Mouse (Mus musculus): ENCODE results near the gene Rpl26. TPM values are rescaled to one million over a fixed set of nuclear protein-coding genes. Genes with fewer than 3 reads are reported as not detected.

Gene Rpl26
- polyA plus RNA-seq, 1 experiment, result 2,262 TPM

GRCm38 (mm10) chr11:68899815-68900214 lies 1.6 kb upstream of the Rpl26 start:
- Histone ChIP-seq H3K4me1 (ENCODE audit: control insufficient read depth, insufficient read depth, low read length) (peaks cover 10% of the 10 kb centered on the region), H3K4me3 (ENCODE audit: insufficient read depth, low read length) (no peak overlapping the region), H3K27ac (ENCODE audit: insufficient read depth, low read depth, low read length) (no peak overlapping the region)
- TF ChIP-seq POLR2A (IDR thresholded peaks at IDR 0.05; ENCODE audit: borderline replicate concordance, low read depth, low read length) (no peak), CTCF (IDR thresholded peaks at IDR 0.05; ENCODE audit: low read depth, low read length) (no peak)

DNA sequence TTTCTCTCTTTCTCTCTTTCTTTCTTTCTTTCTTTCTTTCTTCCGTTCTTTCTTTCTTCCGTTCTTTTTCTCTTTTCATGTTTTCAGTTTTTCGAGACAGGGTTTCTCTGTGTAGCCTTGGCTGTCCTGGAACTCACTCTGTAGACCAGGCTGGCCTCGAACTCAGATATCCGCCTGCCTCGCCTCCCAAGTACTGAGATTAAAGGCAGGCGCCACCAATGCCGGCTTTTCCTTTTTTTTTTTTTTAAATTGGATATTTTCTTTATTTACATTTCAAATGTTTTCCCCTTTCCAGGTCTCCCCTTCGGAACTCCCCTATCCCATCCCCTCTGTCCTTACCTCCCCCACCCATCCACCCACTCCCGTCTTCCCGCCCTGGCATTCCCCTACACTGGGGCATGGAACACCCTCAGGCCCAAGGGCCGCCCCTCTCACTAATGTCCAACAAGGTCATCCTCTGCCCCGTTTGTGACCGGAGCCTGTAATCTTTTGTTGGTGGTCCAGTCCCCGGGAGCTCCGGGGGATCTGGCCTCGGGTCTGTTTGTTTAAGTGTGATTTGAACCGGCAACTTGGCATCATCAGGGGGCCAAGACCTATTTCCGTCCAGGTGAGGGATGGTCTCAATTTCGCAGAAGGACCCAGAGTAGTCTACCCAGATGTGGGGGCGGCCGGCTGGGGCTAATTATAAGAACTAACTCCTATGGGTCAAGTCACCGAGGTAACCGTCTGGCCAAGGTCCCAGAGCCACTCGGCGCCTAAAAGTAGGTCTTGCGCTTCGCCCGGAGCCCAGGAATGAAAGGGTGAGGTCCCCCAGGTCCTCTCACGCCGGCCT lies 648 bp upstream of the Rpl26 start:
- peak overlapping the region; percentile 37 for H3K4me3 ChIP-seq (ENCODE audit: insufficient read depth, low read length)
- H3K27ac ChIP-seq (ENCODE audit: insufficient read depth, low read depth, low read length), result no peak overlapping the region
- peaks cover 10% of the 10 kb centered on the region for H3K4me1 ChIP-seq (ENCODE audit: control insufficient read depth, insufficient read depth, low read length)
- TF ChIP-seq CTCF (IDR thresholded peaks at IDR 0.05; ENCODE audit: low read depth, low read length) (no peak), POLR2A (IDR thresholded peaks at IDR 0.05; ENCODE audit: borderline replicate concordance, low read depth, low read length) (no peak)

DNA sequence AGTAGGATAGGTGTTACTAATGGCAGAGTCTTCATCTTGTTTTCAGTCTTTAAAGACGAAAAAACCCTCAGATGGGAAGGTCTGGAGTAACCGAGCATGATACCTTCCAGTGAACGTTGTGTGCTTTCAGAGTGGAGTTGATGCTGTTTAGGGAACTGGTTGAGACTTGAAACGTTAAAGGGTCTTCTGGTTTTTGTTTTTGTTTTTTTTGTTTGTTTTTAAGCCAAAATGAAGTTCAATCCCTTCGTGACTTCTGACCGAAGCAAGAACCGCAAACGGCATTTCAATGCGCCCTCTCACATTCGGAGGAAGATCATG lies 623 bp downstream of the Rpl26 start:
- Histone ChIP-seq H3K4me1 (ENCODE audit: control insufficient read depth, insufficient read depth, low read length) (peaks cover 10% of the 10 kb centered on the region), H3K4me3 (ENCODE audit: insufficient read depth, low read length) (peak overlapping the region; percentile 63), H3K27ac (ENCODE audit: insufficient read depth, low read depth, low read length) (peak overlapping the region; percentile 67)
- TF ChIP-seq POLR2A (IDR thresholded peaks at IDR 0.05; ENCODE audit: borderline replicate concordance, low read depth, low read length), result no peak
- TF ChIP-seq CTCF (IDR thresholded peaks at IDR 0.05; ENCODE audit: low read depth, low read length), result no peak

DNA sequence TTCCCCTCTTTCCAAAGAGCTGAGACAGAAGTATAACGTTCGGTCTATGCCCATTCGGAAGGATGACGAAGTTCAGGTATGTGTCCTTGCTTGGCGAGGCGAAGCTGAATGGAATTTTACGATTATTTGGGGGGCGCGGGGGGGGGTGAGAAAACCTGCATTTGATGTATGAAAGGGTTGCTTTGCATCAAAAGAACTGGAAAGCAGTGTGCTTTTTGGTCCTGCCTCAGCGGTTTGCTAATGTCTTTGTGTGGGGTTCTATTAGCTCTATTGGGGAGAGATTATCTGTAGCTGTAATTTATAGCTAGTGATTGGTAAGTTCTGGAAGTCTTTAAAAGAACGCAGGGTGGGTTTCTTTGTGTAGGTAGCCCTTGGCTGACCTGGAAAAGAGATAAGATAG lies 984 bp downstream of the Rpl26 start:
- H3K27ac ChIP-seq (ENCODE audit: insufficient read depth, low read depth, low read length), result no peak overlapping the region
- peak overlapping the region; percentile 63 for H3K4me3 ChIP-seq (ENCODE audit: insufficient read depth, low read length)
- H3K4me1 ChIP-seq (ENCODE audit: control insufficient read depth, insufficient read depth, low read length), result peaks cover 10% of the 10 kb centered on the region
- TF ChIP-seq CTCF (IDR thresholded peaks at IDR 0.05; ENCODE audit: low read depth, low read length), result no peak
- TF ChIP-seq POLR2A (IDR thresholded peaks at IDR 0.05; ENCODE audit: borderline replicate concordance, low read depth, low read length), result no peak

DNA sequence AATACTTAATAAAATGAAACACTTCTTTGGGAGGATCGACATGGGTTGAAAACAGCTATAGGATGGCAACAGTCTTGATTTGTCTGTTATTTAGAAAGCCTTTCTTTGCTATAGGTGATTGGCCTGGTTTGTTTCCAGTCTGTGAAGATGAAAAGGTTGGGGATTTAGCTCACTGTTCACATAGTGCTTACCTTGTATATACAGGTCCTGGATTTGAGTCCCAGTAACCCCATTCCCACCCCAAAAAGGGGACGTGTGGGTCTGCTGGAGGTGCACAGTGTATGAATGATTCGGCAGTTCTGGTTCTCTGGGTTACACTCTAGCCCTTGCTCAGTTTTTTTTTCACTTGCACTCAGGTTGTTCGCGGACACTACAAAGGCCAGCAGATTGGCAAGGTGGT lies 1.4 kb downstream of the Rpl26 start:
- Histone ChIP-seq H3K4me1 (ENCODE audit: control insufficient read depth, insufficient read depth, low read length) (peaks cover 10% of the 10 kb centered on the region), H3K4me3 (ENCODE audit: insufficient read depth, low read length) (peak overlapping the region; percentile 63), H3K27ac (ENCODE audit: insufficient read depth, low read depth, low read length) (no peak overlapping the region)
- TF ChIP-seq POLR2A (IDR thresholded peaks at IDR 0.05; ENCODE audit: borderline replicate concordance, low read depth, low read length), result no peak
- TF ChIP-seq CTCF (IDR thresholded peaks at IDR 0.05; ENCODE audit: low read depth, low read length), result no peak

- TF ChIP-seq POLR2A (IDR thresholded peaks at IDR 0.05; ENCODE audit: borderline replicate concordance, low read depth, low read length) (no peak), CTCF (IDR thresholded peaks at IDR 0.05; ENCODE audit: low read depth, low read length) (no peak)
- peaks cover 7% of the 10 kb centered on the region for H3K4me1 ChIP-seq (ENCODE audit: control insufficient read depth, insufficient read depth, low read length)
- H3K4me3 ChIP-seq (ENCODE audit: insufficient read depth, low read length), result no peak overlapping the region
- H3K27ac ChIP-seq (ENCODE audit: insufficient read depth, low read depth, low read length), result no peak overlapping the region
Measured at GRCm38 (mm10) chr11:68903775-68904174, 2.4 kb downstream of the Rpl26 start.

GRCm38 (mm10) chr11:68904375-68905137 lies 3.2 kb downstream of the Rpl26 start:
- H3K4me3 ChIP-seq (ENCODE audit: insufficient read depth, low read length), result no peak overlapping the region
- TF ChIP-seq CTCF (IDR thresholded peaks at IDR 0.05; ENCODE audit: low read depth, low read length), result no peak
- no peak for TF ChIP-seq POLR2A (IDR thresholded peaks at IDR 0.05; ENCODE audit: borderline replicate concordance, low read depth, low read length)
- H3K4me1 ChIP-seq (ENCODE audit: control insufficient read depth, insufficient read depth, low read length), result peaks cover 3% of the 10 kb centered on the region; the same call in 1 of the 2 replicates
- no peak overlapping the region for H3K27ac ChIP-seq (ENCODE audit: insufficient read depth, low read depth, low read length)

DNA sequence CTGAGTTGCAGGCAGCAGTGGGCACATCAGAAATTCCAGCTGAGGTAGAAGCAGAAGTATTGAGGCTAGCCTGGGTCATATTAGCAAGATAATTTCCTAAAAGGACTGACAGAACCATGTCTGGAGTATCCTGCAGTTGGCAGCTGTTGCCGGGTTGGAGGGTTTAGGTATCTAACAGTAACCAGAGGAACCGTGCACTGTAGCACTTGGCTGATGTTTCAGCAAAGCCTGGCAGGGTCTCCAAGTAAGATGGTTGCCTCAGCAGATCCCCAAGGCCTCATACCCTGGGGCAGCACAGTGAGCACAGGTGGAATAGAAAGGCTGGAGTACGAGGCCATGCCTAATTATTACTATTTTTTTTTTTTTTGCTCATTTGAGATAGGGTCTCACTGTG lies 3.8 kb downstream of the Rpl26 start:
- no peak for TF ChIP-seq POLR2A (IDR thresholded peaks at IDR 0.05; ENCODE audit: borderline replicate concordance, low read depth, low read length)
- no peak for TF ChIP-seq CTCF (IDR thresholded peaks at IDR 0.05; ENCODE audit: low read depth, low read length)
- Histone ChIP-seq H3K4me1 (ENCODE audit: control insufficient read depth, insufficient read depth, low read length) (peaks cover 3% of the 10 kb centered on the region; the same call in 1 of the 2 replicates), H3K27ac (ENCODE audit: insufficient read depth, low read depth, low read length) (no peak overlapping the region), H3K4me3 (ENCODE audit: insufficient read depth, low read length) (no peak overlapping the region)

DNA sequence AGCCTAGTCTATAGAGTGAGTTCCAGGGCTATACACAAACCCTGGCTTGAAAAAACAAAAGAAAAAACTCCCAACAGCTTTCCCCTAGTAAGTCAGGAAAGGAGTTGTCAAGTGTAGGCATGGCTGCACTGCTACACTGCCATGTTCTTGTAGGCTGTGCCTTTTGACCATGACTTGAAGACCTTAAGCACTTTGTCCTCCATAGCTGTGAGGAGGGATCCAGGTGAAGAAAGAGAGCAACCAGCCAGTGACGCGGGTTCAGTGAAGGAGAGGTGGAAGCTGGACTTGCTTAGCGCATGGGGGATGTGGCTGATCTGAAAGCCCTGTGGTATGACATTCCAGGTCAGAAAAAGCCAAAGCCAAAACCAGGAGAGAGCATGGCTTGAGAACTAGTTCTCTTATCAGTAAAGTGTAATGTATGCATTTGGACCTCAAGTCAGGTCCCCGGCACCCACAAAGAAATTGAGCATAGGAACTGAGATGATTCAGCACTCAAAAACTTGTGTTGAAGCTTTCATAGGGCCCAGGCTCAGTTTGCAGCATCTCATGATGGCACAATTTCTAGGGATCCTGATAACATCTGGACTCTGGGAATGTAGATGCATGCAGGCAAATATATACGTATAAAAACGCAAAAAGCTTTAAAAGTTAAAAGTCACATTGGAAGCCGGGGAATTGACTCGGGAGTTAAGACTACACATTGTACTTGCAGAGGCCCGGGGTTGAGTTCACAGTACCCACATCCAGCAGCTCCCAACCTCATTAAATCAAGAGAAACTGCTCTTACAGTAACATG lies 4.5 kb downstream of the Rpl26 start:
- Histone ChIP-seq H3K27ac (ENCODE audit: insufficient read depth, low read depth, low read length) (no peak overlapping the region), H3K4me1 (ENCODE audit: control insufficient read depth, insufficient read depth, low read length) (peaks cover 3% of the 10 kb centered on the region; the same call in 1 of the 2 replicates), H3K4me3 (ENCODE audit: insufficient read depth, low read length) (no peak overlapping the region)
- TF ChIP-seq POLR2A (IDR thresholded peaks at IDR 0.05; ENCODE audit: borderline replicate concordance, low read depth, low read length) (no peak), CTCF (IDR thresholded peaks at IDR 0.05; ENCODE audit: low read depth, low read length) (no peak)

Data from bone marrow macrophage, adult 2 months (primary cell).